Mouse (Mus musculus) MEL (cell line): ENCODE results near the gene Arf4. TPM values are rescaled to one million over a fixed set of nuclear protein-coding genes. Genes with fewer than 3 reads are reported as not detected.

Experiments
- DNase-seq: peaks from one replicate; pipeline ENCODE4 v3.0.0; 2011; ENCODE audit warnings: low read depth, low spot score
- H3K27ac ChIP-seq: 2 replicates; pipeline ENCODE4 v1.5.1; 2012; ENCODE audit warnings: low read depth, mild to moderate bottlenecking, control low read depth, low read length, moderate library complexity; ENCODE audit not compliant: control insufficient read depth
- H3K27me3 ChIP-seq, 2 experiments: fragments of 150-350 bp in 1 of 2; sonication (generic) in 1 of 2; 2 replicates each; pipeline ENCODE4 v1.6.1; 2012; ENCODE audit warnings: low read length in 2 of 2, mild to moderate bottlenecking in 2 of 2, improper control_type of control experiment in 1 of 2, moderate library complexity in 1 of 2; ENCODE audit not compliant: insufficient read depth in 2 of 2, control insufficient read depth in 1 of 2
- H3K36me3 ChIP-seq, 2 experiments: 2 replicates each; pipeline ENCODE4 v1.6.1; 2012 to 2014; ENCODE audit warnings: low read length in 2 of 2, improper control_type of control experiment in 1 of 2, inconsistent platforms in 1 of 2, mild to moderate bottlenecking in 1 of 2; ENCODE audit not compliant: insufficient read depth in 2 of 2, control insufficient read depth in 1 of 2
- H3K4me1 ChIP-seq, 2 experiments: fragments of 150-350 bp in 1 of 2; sonication (generic) in 1 of 2; 2 replicates each; pipeline ENCODE4 v1.6.1; 2012; ENCODE audit warnings: low read length in 2 of 2, improper control_type of control experiment in 1 of 2, mild to moderate bottlenecking in 1 of 2; ENCODE audit not compliant: insufficient read depth in 2 of 2, control insufficient read depth in 1 of 2
- H3K4me3 ChIP-seq, 2 experiments: fragments of 150-350 bp in 1 of 2; sonication (generic) in 1 of 2; 2 replicates each; pipeline ENCODE4 v1.5.1; 2012; ENCODE audit warnings: low read depth in 2 of 2, low read length in 2 of 2, mild to moderate bottlenecking in 2 of 2, moderate library complexity in 2 of 2, control low read depth in 1 of 2, improper control_type of control experiment in 1 of 2; ENCODE audit not compliant: control insufficient read depth in 1 of 2, insufficient read depth in 1 of 2
- H3K79me2 ChIP-seq: 2 replicates; pipeline ENCODE4 v1.6.1; 2012; ENCODE audit warnings: mild to moderate bottlenecking, low read length, moderate library complexity; ENCODE audit not compliant: control insufficient read depth, poor library complexity, insufficient read depth
- H3K9ac ChIP-seq: 2 replicates; pipeline ENCODE4 v1.6.1; 2012; ENCODE audit warnings: low read depth, mild to moderate bottlenecking, control low read depth, low read length, moderate library complexity; ENCODE audit not compliant: control insufficient read depth, poor library complexity, severe bottlenecking
- H3K9me3 ChIP-seq: fragments of 150-350 bp; sonication (generic); replicated peaks from 2 replicates; pipeline ENCODE4 v1.6.1; 2012; ENCODE audit warnings: mild to moderate bottlenecking, low read length, improper control_type of control experiment, moderate library complexity; ENCODE audit not compliant: insufficient read depth
- CTCF ChIP-seq, 3 experiments: IDR thresholded peaks in 2 of 3; conservative IDR thresholded peaks in 1 of 3; 2 replicates each; pipeline ENCODE4 v1.5.1; 2011 to 2012; ENCODE audit warnings: low read length in 3 of 3, low read depth in 2 of 3, mild to moderate bottlenecking in 2 of 3, improper control_type of control experiment in 1 of 3, inconsistent platforms in 1 of 3, mixed read lengths in 1 of 3, moderate library complexity in 1 of 3; ENCODE audit not compliant: control insufficient read depth in 1 of 3, insufficient read depth in 1 of 3, poor library complexity in 1 of 3, severe bottlenecking in 1 of 3
- ELF1 ChIP-seq: IDR thresholded peaks from 2 replicates; pipeline ENCODE4 v1.6.1; 2014; ENCODE audit warnings: low read depth, mild to moderate bottlenecking, inconsistent platforms, low read length, improper control_type of control experiment, moderate library complexity
- GATA1 ChIP-seq: IDR thresholded peaks from 2 replicates; pipeline ENCODE4 v1.6.1; 2011; ENCODE audit warnings: low read depth, low read length, improper control_type of control experiment
- HCFC1 ChIP-seq: IDR thresholded peaks from 2 replicates; pipeline ENCODE4 v1.6.1; 2012; ENCODE audit warnings: low read depth, mild to moderate bottlenecking, inconsistent platforms, low read length, improper control_type of control experiment, moderate library complexity
- JUND ChIP-seq: IDR thresholded peaks from 2 replicates; pipeline ENCODE4 v1.6.1; 2011; ENCODE audit warnings: low read depth, mild to moderate bottlenecking, improper control_type of control experiment, low read length
- MAFK ChIP-seq: IDR thresholded peaks from 2 replicates; pipeline ENCODE4 v1.6.1; 2011; ENCODE audit warnings: low read depth, mild to moderate bottlenecking, low read length, improper control_type of control experiment, borderline replicate concordance
- MAX ChIP-seq: IDR thresholded peaks from 2 replicates; pipeline ENCODE4 v1.6.1; 2011; ENCODE audit warnings: low read length, improper control_type of control experiment
- MAZ ChIP-seq: IDR thresholded peaks from 2 replicates; pipeline ENCODE4 v1.6.1; 2012; ENCODE audit warnings: low read depth, mild to moderate bottlenecking, inconsistent platforms, low read length, improper control_type of control experiment
- MXI1 ChIP-seq: IDR thresholded peaks from 2 replicates; pipeline ENCODE4 v1.6.1; 2011; ENCODE audit warnings: mild to moderate bottlenecking, low read depth, low read length, improper control_type of control experiment
- MYC ChIP-seq: IDR thresholded peaks from 2 replicates; pipeline ENCODE4 v1.6.1; 2011; ENCODE audit warnings: low read depth, mild to moderate bottlenecking, low read length, improper control_type of control experiment, moderate library complexity
- NELFE ChIP-seq: IDR thresholded peaks from 2 replicates; pipeline ENCODE4 v1.6.1; 2011; ENCODE audit warnings: low read depth, low read length, improper control_type of control experiment
- NRF1 ChIP-seq: IDR thresholded peaks from 2 replicates; pipeline ENCODE4 v1.6.1; 2014; ENCODE audit warnings: low read depth, mild to moderate bottlenecking, inconsistent platforms, low read length, improper control_type of control experiment, moderate library complexity; ENCODE audit not compliant: poor library complexity, insufficient read depth, severe bottlenecking
- POLR2AphosphoS2 ChIP-seq: IDR thresholded peaks from 2 replicates; pipeline ENCODE4 v1.6.1; 2011; ENCODE audit warnings: low read length, improper control_type of control experiment
- RAD21 ChIP-seq: IDR thresholded peaks from 2 replicates; pipeline ENCODE4 v1.6.1; 2011; ENCODE audit warnings: mild to moderate bottlenecking, low read depth, low read length, improper control_type of control experiment
- SIN3A ChIP-seq: IDR thresholded peaks from 2 replicates; pipeline ENCODE4 v1.6.1; 2012; ENCODE audit warnings: low read length, improper control_type of control experiment, inconsistent platforms
- SMC3 ChIP-seq: IDR thresholded peaks from 2 replicates; pipeline ENCODE4 v1.6.1; 2011; ENCODE audit warnings: low read depth, low read length, improper control_type of control experiment
- TBP ChIP-seq: IDR thresholded peaks from 2 replicates; pipeline ENCODE4 v1.8.0; 2011; ENCODE audit warnings: low read depth, low read length, improper control_type of control experiment
- TCF12 ChIP-seq: IDR thresholded peaks from 2 replicates; pipeline ENCODE4 v1.6.1; 2014; ENCODE audit warnings: low read depth, mild to moderate bottlenecking, inconsistent platforms, low read length, improper control_type of control experiment, moderate library complexity
- ZC3H11A ChIP-seq: IDR thresholded peaks from 2 replicates; pipeline ENCODE4 v1.6.1; 2012; ENCODE audit warnings: low read depth, mild to moderate bottlenecking, inconsistent platforms, low read length, improper control_type of control experiment
- ZKSCAN1 ChIP-seq: IDR thresholded peaks from 2 replicates; pipeline ENCODE4 v1.6.1; 2012; ENCODE audit warnings: low read depth, mild to moderate bottlenecking, inconsistent platforms, low read length, improper control_type of control experiment, moderate library complexity
- ZNF384 ChIP-seq: IDR thresholded peaks from 2 replicates; pipeline ENCODE4 v1.6.1; 2012; ENCODE audit warnings: low read depth, mild to moderate bottlenecking, inconsistent platforms, low read length, improper control_type of control experiment
- polyA plus RNA-seq, 2 experiments: library from polyadenylated mRNA; stranded (reverse) in 1 of 2; unstranded in 1 of 2; fragments of >175 nt in 1 of 2; fragments of >200 nt in 1 of 2; gene quantifications; 2 replicates each; pipeline versions ENCODE4 v1.2.1 to v1.2.4; 2012; ENCODE audit warnings: low replicate concordance in 2 of 2, low read depth in 1 of 2; ENCODE audit not compliant: insufficient read length in 2 of 2, insufficient read depth in 1 of 2, missing spikeins in 1 of 2
- total RNA-seq: library from RNA; depleted of rRNA; stranded (reverse); fragments of 300-350 nt; gene quantifications from 2 replicates; pipeline ENCODE4 v1.2.3, GENCODE M21; 2012

Gene Arf4
- total and polyA plus RNA-seq, 3 experiments: 50.9 to 87.6 TPM; not detected in 1

DNA sequence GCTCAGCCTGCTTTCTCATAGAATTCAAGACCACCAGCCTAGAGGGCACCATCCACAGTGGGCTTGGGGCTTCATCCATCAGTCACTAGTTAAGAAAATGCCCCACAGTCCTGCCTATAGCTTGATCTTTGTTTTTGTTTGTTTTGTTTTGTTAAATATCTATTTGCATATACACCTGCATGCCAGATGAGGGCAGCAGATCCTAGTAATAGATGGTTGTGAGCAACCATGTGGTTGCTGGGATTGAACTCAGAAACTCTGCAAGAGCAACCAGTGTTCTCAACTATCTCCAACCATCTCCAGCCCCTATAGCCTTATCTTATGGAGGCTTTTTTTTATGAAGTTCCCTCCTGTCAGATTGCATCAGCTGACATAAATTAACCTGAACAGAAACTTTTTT, 14.0 kb downstream of the Arf4 start:
- Histone ChIP-seq H3K27ac (no peak overlapping the region), H3K27me3 (no peaks in the 10 kb centered on the region), H3K79me2 (peaks cover 3% of the 10 kb centered on the region), H3K4me3 (no peak overlapping the region), H3K9me3 (no peaks in the 10 kb centered on the region), H3K9ac (no peak overlapping the region), H3K4me1 (no peaks in the 10 kb centered on the region), H3K36me3 (peaks cover 0 to 71% of the 10 kb centered on the region in 2 experiments; a peak in 2 of 4 replicates)
- peak; percentile 66 for DNase-seq
- peak; percentile 59 for TF ChIP-seq RAD21
- TF ChIP-seq SMC3: peak; percentile 66
- no peak for TF ChIP-seq NRF1
- TF ChIP-seq SIN3A: no peak
- TF ChIP-seq MXI1: peak; percentile 69
- 0 out of 2 replicates have a peak, but pooled peaks have one; percentile 18 for TF ChIP-seq NELFE
- TF ChIP-seq ELF1: no peak
- peak; percentile 20 to 70 (median 47); a peak in 4 of 6 replicates for TF ChIP-seq CTCF (IDR thresholded peaks at IDR 0.05 in 2 of 3, conservative IDR thresholded peaks at IDR 0.05 in 1 of 3; ENCODE audit: control insufficient read depth in 1 of 3, insufficient read depth in 1 of 3, low read depth in 2 of 3, low read length in 3 of 3, poor library complexity in 1 of 3, severe bottlenecking in 1 of 3)
- peak; percentile 53; the same call in 1 of the 2 replicates for TF ChIP-seq ZC3H11A
- no peak for TF ChIP-seq TBP
- TF ChIP-seq HCFC1: no peak
- TF ChIP-seq MAZ: 0 out of 2 replicates have a peak, but pooled peaks have one; percentile 34
- no peak for TF ChIP-seq ZKSCAN1
- TF ChIP-seq GATA1: no peak
- TF ChIP-seq MAX: peak; percentile 63
- no peak for TF ChIP-seq JUND
- TF ChIP-seq MYC: peak; percentile 88
- TF ChIP-seq ZNF384: peak; percentile 21; the same call in 1 of the 2 replicates

- DNase-seq: no peak
- H3K27ac ChIP-seq: no peak overlapping the region
- H3K36me3 ChIP-seq: peaks cover 9 to 39% of the 10 kb centered on the region in 2 experiments
- no peak overlapping the region for H3K4me3 ChIP-seq
- H3K9me3 ChIP-seq: no peaks in the 10 kb centered on the region
- TF ChIP-seq TCF12 (no peak), TBP (no peak), POLR2AphosphoS2 (peak; percentile 63), HCFC1 (no peak), MAFK (no peak), MAX (no peak)
- H3K9ac ChIP-seq: no peak overlapping the region
- H3K79me2 ChIP-seq: peaks cover 2% of the 10 kb centered on the region; the same call in 1 of the 2 replicates
- H3K4me1 ChIP-seq: peaks cover 0 to 4% of the 10 kb centered on the region in 2 experiments; a peak in 2 of 4 replicates
- H3K27me3 ChIP-seq: no peaks in the 10 kb centered on the region
Observed at GRCm38 (mm10) chr14:26658178-26658577, 20.3 kb downstream of the Arf4 start.
